Mouse (Mus musculus) stomach, postnatal 0 days (tissue): ENCODE measurements around the gene Ppp2r5d.

Experiments
- CTCF ChIP-seq: IDR thresholded peaks from 2 replicates; pipeline ENCODE4 v1.5.1; 2016; ENCODE audit warnings: antibody characterized with exemption, low read depth, mild to moderate bottlenecking, moderate library complexity
- EP300 ChIP-seq: optimal IDR thresholded peaks from 2 replicates; pipeline ENCODE3; 2016; ENCODE audit warnings: antibody characterized with exemption

- no peak for TF ChIP-seq CTCF
- no peak for TF ChIP-seq EP300
Measured at GRCm38 (mm10) chr17:46698515-46698914, 6.4 kb downstream of the Ppp2r5d start.
